Mouse (Mus musculus): ENCODE data around the gene Aspscr1.

DNA sequence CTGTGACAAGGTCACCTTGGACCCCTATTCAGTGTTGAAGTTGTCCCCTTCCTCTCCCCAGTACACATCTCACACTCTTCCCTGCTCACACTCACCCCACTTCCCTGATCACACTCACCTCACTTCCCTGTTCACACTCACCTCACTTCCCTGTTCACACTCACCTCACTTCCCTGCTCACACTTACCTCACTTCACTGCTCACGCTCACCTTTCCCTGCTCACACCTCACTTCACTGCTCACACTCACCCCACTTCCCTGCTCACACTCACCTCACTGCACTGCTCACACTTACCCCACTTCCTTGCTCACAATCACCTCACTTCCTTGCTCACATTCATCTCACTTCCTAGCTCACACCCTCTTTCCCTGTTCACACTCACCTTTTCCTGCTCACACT lies 58.6 kb downstream of the Aspscr1 start:
- no peak for TF ChIP-seq MAX (IDR thresholded peaks at IDR 0.05; ENCODE audit: low read depth)
- TF ChIP-seq POLR2A (IDR thresholded peaks at IDR 0.05; ENCODE audit: insufficient read length, low read depth): no peak
- no peak for TF ChIP-seq USF1 (IDR thresholded peaks at IDR 0.05; ENCODE audit: low read depth)
- TF ChIP-seq REST (IDR thresholded peaks at IDR 0.05; ENCODE audit: insufficient read depth, insufficient read length): no peak
- no peak for TF ChIP-seq E2F4 (IDR thresholded peaks at IDR 0.05; ENCODE audit: insufficient read depth)
- no peak for TF ChIP-seq SRF (IDR thresholded peaks at IDR 0.05; ENCODE audit: control insufficient read depth, insufficient read length, low read depth)
- TF ChIP-seq CEBPB (IDR thresholded peaks at IDR 0.05; ENCODE audit: insufficient read depth, poor library complexity, severe bottlenecking): no peak
- peak; percentile 18 for TF ChIP-seq POLR2AphosphoS2 (IDR thresholded peaks at IDR 0.05; ENCODE audit: insufficient read length, low read depth)
- no peak for TF ChIP-seq TCF12 (IDR thresholded peaks at IDR 0.05; ENCODE audit: insufficient read depth, poor library complexity, severe bottlenecking)

All from myocyte (in vitro differentiated cells).